Mouse (Mus musculus): ENCODE results near the gene Hexb. TPM values are rescaled to one million over a fixed set of nuclear protein-coding genes. Genes with fewer than 3 reads are reported as not detected.

Hexb gene
- total and polyA plus RNA-seq, 3 experiments, result 12.7 to 15.4 TPM; not detected in 1

DNA sequence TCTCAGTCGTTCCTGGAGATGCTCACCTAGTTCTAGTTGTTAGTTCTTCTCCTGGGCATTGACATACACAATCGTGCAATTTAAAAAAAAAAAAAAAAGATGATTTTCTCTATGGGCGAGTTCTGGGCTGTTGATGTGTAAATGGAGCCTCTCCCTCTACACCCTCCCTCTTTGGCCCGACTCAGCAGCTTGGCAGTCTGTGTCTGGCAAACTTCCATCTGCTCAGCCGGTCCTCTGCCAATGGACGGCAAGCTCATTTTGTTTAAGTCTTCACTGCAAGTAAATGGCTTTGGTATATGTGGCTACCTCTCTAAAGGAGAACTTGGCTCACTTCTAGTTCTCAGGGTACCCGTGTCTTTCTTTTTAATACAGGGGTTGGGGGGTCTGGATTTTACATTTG is 4.7 kb downstream of the Hexb start:
- Histone ChIP-seq H3K9me3 (replicated peaks; ENCODE audit: insufficient read depth, low read length) (no peaks in the 10 kb centered on the region), H3K27me3 (ENCODE audit: control insufficient read depth in 1 of 2, insufficient read depth in 2 of 2, low read length in 2 of 2) (no peaks in the 10 kb centered on the region), H3K36me3 (ENCODE audit: control insufficient read depth in 1 of 2, insufficient read depth in 2 of 2, low read length in 2 of 2) (peaks cover 0 to under 1% of the 10 kb centered on the region in 2 experiments), H3K4me3 (ENCODE audit: control insufficient read depth in 1 of 2, insufficient read depth in 1 of 2, low read depth in 2 of 2, low read length in 2 of 2) (no peak overlapping the region), H3K4me1 (ENCODE audit: control insufficient read depth in 1 of 2, insufficient read depth in 2 of 2, low read length in 2 of 2) (peaks cover 0 to 5% of the 10 kb centered on the region in 2 experiments; a peak in 1 of 4 replicates), H3K27ac (ENCODE audit: control insufficient read depth, low read depth, low read length) (no peak overlapping the region), H3K9ac (ENCODE audit: control insufficient read depth, low read depth, low read length, poor library complexity, severe bottlenecking) (no peak overlapping the region), H3K79me2 (ENCODE audit: control insufficient read depth, insufficient read depth, low read length, poor library complexity) (no peaks in the 10 kb centered on the region)
- no peak for DNase-seq (ENCODE audit: low read depth, low spot score)
- no peak for TF ChIP-seq ZMIZ1 (IDR thresholded peaks at IDR 0.05; ENCODE audit: low read depth, low read length)
- TF ChIP-seq HCFC1 (IDR thresholded peaks at IDR 0.05; ENCODE audit: low read depth, low read length), result no peak
- TF ChIP-seq MXI1 (IDR thresholded peaks at IDR 0.05; ENCODE audit: low read depth, low read length), result no peak
- no peak for TF ChIP-seq ZKSCAN1 (IDR thresholded peaks at IDR 0.05; ENCODE audit: low read depth, low read length)
- TF ChIP-seq MYC (IDR thresholded peaks at IDR 0.05; ENCODE audit: low read depth, low read length), result no peak
- TF ChIP-seq POLR2AphosphoS5 (IDR thresholded peaks at IDR 0.05; ENCODE audit: borderline replicate concordance, low read depth, low read length), result no peak
- TF ChIP-seq MYB (IDR thresholded peaks at IDR 0.05; ENCODE audit: low read depth, low read length), result no peak
- no peak for TF ChIP-seq CHD2 (IDR thresholded peaks at IDR 0.05; ENCODE audit: low read length)
- no peak for TF ChIP-seq SIN3A (IDR thresholded peaks at IDR 0.05; ENCODE audit: low read length)
- TF ChIP-seq UBTF (IDR thresholded peaks at IDR 0.05; ENCODE audit: borderline replicate concordance, insufficient read depth, low read depth, low read length), result no peak
- no peak for TF ChIP-seq USF1 (IDR thresholded peaks at IDR 0.05; ENCODE audit: low read depth, low read length)
- no peak for TF ChIP-seq TBP (IDR thresholded peaks at IDR 0.05; ENCODE audit: low read depth, low read length)
- TF ChIP-seq TCF12 (IDR thresholded peaks at IDR 0.05; ENCODE audit: low read depth, low read length), result no peak

DNA sequence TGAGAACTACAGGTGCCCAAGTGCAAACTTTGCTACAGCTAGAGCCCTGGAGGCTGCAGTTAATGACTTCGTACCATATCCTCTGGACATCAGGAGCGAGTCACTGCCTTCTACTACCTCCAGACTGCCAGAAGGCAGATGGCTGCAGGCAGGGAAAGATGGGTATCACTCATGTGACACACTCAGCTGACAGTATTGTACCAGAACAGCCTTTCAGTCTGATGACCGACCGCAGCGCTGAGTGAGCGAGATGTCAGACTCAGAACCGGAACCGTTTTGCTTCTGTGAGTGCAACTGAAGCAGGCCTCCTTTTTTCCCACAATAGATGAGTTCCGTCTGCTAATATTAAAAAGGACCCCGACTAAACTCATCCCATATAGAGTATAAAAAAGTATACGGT is 5.5 kb downstream of the Hexb start:
- Histone ChIP-seq H3K9ac (ENCODE audit: control insufficient read depth, low read depth, low read length, poor library complexity, severe bottlenecking) (no peak overlapping the region), H3K9me3 (replicated peaks; ENCODE audit: insufficient read depth, low read length) (no peaks in the 10 kb centered on the region), H3K79me2 (ENCODE audit: control insufficient read depth, insufficient read depth, low read length, poor library complexity) (no peaks in the 10 kb centered on the region), H3K4me3 (ENCODE audit: control insufficient read depth in 1 of 2, insufficient read depth in 1 of 2, low read depth in 2 of 2, low read length in 2 of 2) (no peak overlapping the region), H3K27ac (ENCODE audit: control insufficient read depth, low read depth, low read length) (no peak overlapping the region), H3K36me3 (ENCODE audit: control insufficient read depth in 1 of 2, insufficient read depth in 2 of 2, low read length in 2 of 2) (peaks cover 0 to 8% of the 10 kb centered on the region in 2 experiments), H3K27me3 (ENCODE audit: control insufficient read depth in 1 of 2, insufficient read depth in 2 of 2, low read length in 2 of 2) (no peaks in the 10 kb centered on the region), H3K4me1 (ENCODE audit: control insufficient read depth in 1 of 2, insufficient read depth in 2 of 2, low read length in 2 of 2) (peaks cover 0 to 11% of the 10 kb centered on the region in 2 experiments; a peak in 1 of 4 replicates)
- no peak for DNase-seq (ENCODE audit: low read depth, low spot score)
- TF ChIP-seq POLR2A (IDR thresholded peaks at IDR 0.05; ENCODE audit: control insufficient read depth in 1 of 2, insufficient read depth in 1 of 2, low read depth in 1 of 2, low read length in 2 of 2, poor library complexity in 1 of 2) (no peak), KAT2A (conservative IDR thresholded peaks at IDR 0.05; ENCODE audit: low read depth, low read length) (no peak), MAX (IDR thresholded peaks at IDR 0.05; ENCODE audit: low read length) (no peak), E2F4 (IDR thresholded peaks at IDR 0.05; ENCODE audit: borderline replicate concordance, low read depth, low read length) (no peak), CHD2 (IDR thresholded peaks at IDR 0.05; ENCODE audit: low read length) (no peak), MEF2A (IDR thresholded peaks at IDR 0.05; ENCODE audit: extremely low read depth, insufficient replicate concordance, low read depth, low read length, poor library complexity, severe bottlenecking) (no peak), ELF1 (IDR thresholded peaks at IDR 0.05; ENCODE audit: low read depth, low read length) (no peak)

All from MEL (cell line).